Mouse (Mus musculus): ENCODE results near the gene Psmb2. TPM values are rescaled to one million over a fixed set of nuclear protein-coding genes. Genes with fewer than 3 reads are reported as not detected.

Gene Psmb2
- polyA plus RNA-seq, 1 experiment = 236 TPM

GRCm38 (mm10) chr4:126734001-126734603 lies 56.7 kb downstream of the Psmb2 start:
- Histone ChIP-seq H3K27me3 (ENCODE audit: control insufficient read depth, insufficient read depth, insufficient read length) (peaks cover 89% of the 10 kb centered on the region), H3K4me2 (ENCODE audit: low read depth) (no peak overlapping the region), H3ac (ENCODE audit: control insufficient read depth, insufficient read length) (no peak overlapping the region), H3K36me3 (ENCODE audit: control insufficient read depth, insufficient read depth) (no peaks in the 10 kb centered on the region), H3K79me2 (ENCODE audit: control insufficient read depth, insufficient read depth) (no peaks in the 10 kb centered on the region), H3K4me3 (no peak overlapping the region)
- TF ChIP-seq MYOG (IDR thresholded peaks at IDR 0.05; ENCODE audit: control insufficient read depth in 1 of 3, insufficient read depth in 1 of 3, insufficient read length in 2 of 3, low read depth in 2 of 3) = no peak
- no peak for TF ChIP-seq REST (IDR thresholded peaks at IDR 0.05; ENCODE audit: insufficient read depth, insufficient read length)
- TF ChIP-seq SRF (IDR thresholded peaks at IDR 0.05; ENCODE audit: control insufficient read depth, insufficient read length, low read depth) = no peak
- no peak for TF ChIP-seq POLR2A (IDR thresholded peaks at IDR 0.05; ENCODE audit: insufficient read length, low read depth)
- no peak for TF ChIP-seq CEBPB (IDR thresholded peaks at IDR 0.05; ENCODE audit: insufficient read depth, poor library complexity, severe bottlenecking)
- TF ChIP-seq MYOD1 (IDR thresholded peaks at IDR 0.05; ENCODE audit: control insufficient read depth in 1 of 3, insufficient read length in 2 of 3, low read depth in 2 of 3) = no peak
- TF ChIP-seq TCF3 (IDR thresholded peaks at IDR 0.05; ENCODE audit: insufficient read length, low read depth) = no peak

GRCm38 (mm10) chr4:126734700-126735381 lies 57.4 kb downstream of the Psmb2 start:
- H3ac ChIP-seq (ENCODE audit: control insufficient read depth, insufficient read length) = no peak overlapping the region
- no peak overlapping the region for H3K4me3 ChIP-seq
- TF ChIP-seq MYOG (IDR thresholded peaks at IDR 0.05; ENCODE audit: control insufficient read depth in 1 of 3, insufficient read depth in 1 of 3, insufficient read length in 2 of 3, low read depth in 2 of 3) (no peak), MYOD1 (IDR thresholded peaks at IDR 0.05; ENCODE audit: control insufficient read depth in 1 of 3, insufficient read length in 2 of 3, low read depth in 2 of 3) (no peak), SRF (IDR thresholded peaks at IDR 0.05; ENCODE audit: control insufficient read depth, insufficient read length, low read depth) (no peak), MAX (IDR thresholded peaks at IDR 0.05; ENCODE audit: low read depth) (no peak), TCF3 (IDR thresholded peaks at IDR 0.05; ENCODE audit: insufficient read length, low read depth) (no peak), TCF12 (IDR thresholded peaks at IDR 0.05; ENCODE audit: insufficient read depth, poor library complexity, severe bottlenecking) (no peak), POLR2AphosphoS2 (IDR thresholded peaks at IDR 0.05; ENCODE audit: insufficient read length, low read depth) (no peak), E2F4 (IDR thresholded peaks at IDR 0.05; ENCODE audit: insufficient read depth) (no peak), POLR2A (IDR thresholded peaks at IDR 0.05; ENCODE audit: insufficient read length, low read depth) (no peak), REST (IDR thresholded peaks at IDR 0.05; ENCODE audit: insufficient read depth, insufficient read length) (no peak), CEBPB (IDR thresholded peaks at IDR 0.05; ENCODE audit: insufficient read depth, poor library complexity, severe bottlenecking) (no peak), USF1 (IDR thresholded peaks at IDR 0.05; ENCODE audit: low read depth) (no peak)
- peaks cover 85% of the 10 kb centered on the region for H3K27me3 ChIP-seq (ENCODE audit: control insufficient read depth, insufficient read depth, insufficient read length)
- no peaks in the 10 kb centered on the region for H3K79me2 ChIP-seq (ENCODE audit: control insufficient read depth, insufficient read depth)
- H3K4me2 ChIP-seq (ENCODE audit: low read depth) = no peak overlapping the region
- H3K36me3 ChIP-seq (ENCODE audit: control insufficient read depth, insufficient read depth) = no peaks in the 10 kb centered on the region

GRCm38 (mm10) chr4:126735382-126736000 lies 58.1 kb downstream of the Psmb2 start:
- Histone ChIP-seq H3K36me3 (ENCODE audit: control insufficient read depth, insufficient read depth) (no peaks in the 10 kb centered on the region), H3K79me2 (ENCODE audit: control insufficient read depth, insufficient read depth) (no peaks in the 10 kb centered on the region), H3ac (ENCODE audit: control insufficient read depth, insufficient read length) (no peak overlapping the region), H3K27me3 (ENCODE audit: control insufficient read depth, insufficient read depth, insufficient read length) (peaks cover 81% of the 10 kb centered on the region), H3K4me3 (no peak overlapping the region), H3K4me2 (ENCODE audit: low read depth) (no peak overlapping the region)
- TF ChIP-seq TCF12 (IDR thresholded peaks at IDR 0.05; ENCODE audit: insufficient read depth, poor library complexity, severe bottlenecking) (no peak), MYOD1 (IDR thresholded peaks at IDR 0.05; ENCODE audit: control insufficient read depth in 1 of 3, insufficient read length in 2 of 3, low read depth in 2 of 3) (no peak), MYOG (IDR thresholded peaks at IDR 0.05; ENCODE audit: control insufficient read depth in 1 of 3, insufficient read depth in 1 of 3, insufficient read length in 2 of 3, low read depth in 2 of 3) (no peak), TCF3 (IDR thresholded peaks at IDR 0.05; ENCODE audit: insufficient read length, low read depth) (no peak), E2F4 (IDR thresholded peaks at IDR 0.05; ENCODE audit: insufficient read depth) (no peak), REST (IDR thresholded peaks at IDR 0.05; ENCODE audit: insufficient read depth, insufficient read length) (no peak), POLR2AphosphoS2 (IDR thresholded peaks at IDR 0.05; ENCODE audit: insufficient read length, low read depth) (no peak), CEBPB (IDR thresholded peaks at IDR 0.05; ENCODE audit: insufficient read depth, poor library complexity, severe bottlenecking) (no peak), SRF (IDR thresholded peaks at IDR 0.05; ENCODE audit: control insufficient read depth, insufficient read length, low read depth) (no peak), MAX (IDR thresholded peaks at IDR 0.05; ENCODE audit: low read depth) (no peak), USF1 (IDR thresholded peaks at IDR 0.05; ENCODE audit: low read depth) (no peak), POLR2A (IDR thresholded peaks at IDR 0.05; ENCODE audit: insufficient read length, low read depth) (no peak)

GRCm38 (mm10) chr4:126736001-126736414 lies 58.6 kb downstream of the Psmb2 start, which contains the start of gene Tfap2e:
Gene Tfap2e (minus strand): TSS chr4:126736240.
- Histone ChIP-seq H3K27me3 (ENCODE audit: control insufficient read depth, insufficient read depth, insufficient read length) (peaks cover 75% of the 10 kb centered on the region), H3ac (ENCODE audit: control insufficient read depth, insufficient read length) (no peak within 1 kb of the TSS), H3K4me2 (ENCODE audit: low read depth) (no peak within 1 kb of the TSS), H3K79me2 (ENCODE audit: control insufficient read depth, insufficient read depth) (no peaks in the 10 kb centered on the region), H3K4me3 (no peak within 1 kb of the TSS), H3K36me3 (ENCODE audit: control insufficient read depth, insufficient read depth) (no peaks in the 10 kb centered on the region)
- no peak for TF ChIP-seq MAX (IDR thresholded peaks at IDR 0.05; ENCODE audit: low read depth)
- no peak for TF ChIP-seq POLR2A (IDR thresholded peaks at IDR 0.05; ENCODE audit: insufficient read length, low read depth)
- TF ChIP-seq E2F4 (IDR thresholded peaks at IDR 0.05; ENCODE audit: insufficient read depth) = no peak
- TF ChIP-seq TCF3 (IDR thresholded peaks at IDR 0.05; ENCODE audit: insufficient read length, low read depth) = no peak
- TF ChIP-seq TCF12 (IDR thresholded peaks at IDR 0.05; ENCODE audit: insufficient read depth, poor library complexity, severe bottlenecking) = no peak
- TF ChIP-seq REST (IDR thresholded peaks at IDR 0.05; ENCODE audit: insufficient read depth, insufficient read length) = no peak
- TF ChIP-seq CEBPB (IDR thresholded peaks at IDR 0.05; ENCODE audit: insufficient read depth, poor library complexity, severe bottlenecking) = no peak
- TF ChIP-seq MYOG (IDR thresholded peaks at IDR 0.05; ENCODE audit: control insufficient read depth in 1 of 3, insufficient read depth in 1 of 3, insufficient read length in 2 of 3, low read depth in 2 of 3) = no peak
- TF ChIP-seq SRF (IDR thresholded peaks at IDR 0.05; ENCODE audit: control insufficient read depth, insufficient read length, low read depth) = no peak
